Mouse (Mus musculus): ENCODE measurements around the gene Iqschfp. TPM values are rescaled to one million over a fixed set of nuclear protein-coding genes. Genes with fewer than 3 reads are reported as not detected.

Iqschfp gene
- polyA plus RNA-seq, 1 experiment from 2014 or later = not detected

GRCm38 (mm10) chr3:68250589-68250988 is 358.6 kb downstream of the Iqschfp start:
- Histone ChIP-seq H3K9ac (no peak overlapping the region), H3K4me2 (no peak overlapping the region), H3K27me3 (no peaks in the 10 kb centered on the region), H3K4me1 (no peaks in the 10 kb centered on the region), H3K9me3 (no peaks in the 10 kb centered on the region), H3K27ac (no peak overlapping the region), H3K4me3 (no peak overlapping the region), H3K36me3 (no peaks in the 10 kb centered on the region)
- ATAC-seq (ENCODE audit: insufficient number of reproducible peaks, insufficient read depth, low FRiP score, low TSS enrichment, low read depth) = no peak
- WGBS = 74% methylated on average over 2 of the region's 2 CpGs

- Histone ChIP-seq H3K4me1 (no peaks in the 10 kb centered on the region), H3K36me3 (no peaks in the 10 kb centered on the region), H3K9me3 (no peaks in the 10 kb centered on the region), H3K4me2 (no peak overlapping the region), H3K27me3 (no peaks in the 10 kb centered on the region), H3K4me3 (no peak overlapping the region), H3K9ac (no peak overlapping the region), H3K27ac (no peak overlapping the region)
- 44% methylated on average over 1 of the region's 1 CpGs for WGBS
- no peak for ATAC-seq (ENCODE audit: insufficient number of reproducible peaks, insufficient read depth, low FRiP score, low TSS enrichment, low read depth)
Observed at GRCm38 (mm10) chr3:68252335-68252734, 360.3 kb downstream of the Iqschfp start.

- no peaks in the 10 kb centered on the region for H3K36me3 ChIP-seq
- no peak overlapping the region for H3K9ac ChIP-seq
- WGBS = 79% methylated on average over 6 of the region's 6 CpGs
- ATAC-seq (ENCODE audit: insufficient number of reproducible peaks, insufficient read depth, low FRiP score, low TSS enrichment, low read depth) = no peak
- no peak overlapping the region for H3K4me3 ChIP-seq
- no peaks in the 10 kb centered on the region for H3K4me1 ChIP-seq
- H3K27me3 ChIP-seq = no peaks in the 10 kb centered on the region
- H3K27ac ChIP-seq = no peak overlapping the region
- no peak overlapping the region for H3K4me2 ChIP-seq
- H3K9me3 ChIP-seq = no peaks in the 10 kb centered on the region
Observed at GRCm38 (mm10) chr3:68262304-68262703, 370.3 kb downstream of the Iqschfp start.

GRCm38 (mm10) chr3:68267905-68268304 is 375.9 kb downstream of the Iqschfp start:
- Histone ChIP-seq H3K27ac (no peak overlapping the region), H3K36me3 (no peaks in the 10 kb centered on the region), H3K4me2 (no peak overlapping the region), H3K9me3 (no peaks in the 10 kb centered on the region), H3K4me1 (no peaks in the 10 kb centered on the region), H3K9ac (no peak overlapping the region), H3K27me3 (no peaks in the 10 kb centered on the region), H3K4me3 (no peak overlapping the region)
- ATAC-seq (ENCODE audit: insufficient number of reproducible peaks, insufficient read depth, low FRiP score, low TSS enrichment, low read depth) = no peak
- WGBS = 83% methylated on average over 4 of the region's 4 CpGs

GRCm38 (mm10) chr3:68269251-68269650 is 377.2 kb downstream of the Iqschfp start:
- no peak for ATAC-seq (ENCODE audit: insufficient number of reproducible peaks, insufficient read depth, low FRiP score, low TSS enrichment, low read depth)
- Histone ChIP-seq H3K27me3 (no peaks in the 10 kb centered on the region), H3K36me3 (no peaks in the 10 kb centered on the region), H3K4me2 (no peak overlapping the region), H3K9ac (no peak overlapping the region), H3K9me3 (no peaks in the 10 kb centered on the region), H3K4me3 (no peak overlapping the region), H3K4me1 (no peaks in the 10 kb centered on the region), H3K27ac (no peak overlapping the region)
- WGBS = 75% methylated on average over 4 of the region's 4 CpGs

- Histone ChIP-seq H3K4me3 (no peak overlapping the region), H3K27me3 (no peaks in the 10 kb centered on the region), H3K9ac (no peak overlapping the region), H3K4me1 (no peaks in the 10 kb centered on the region), H3K36me3 (no peaks in the 10 kb centered on the region), H3K4me2 (no peak overlapping the region), H3K27ac (no peak overlapping the region), H3K9me3 (no peaks in the 10 kb centered on the region)
- ATAC-seq (ENCODE audit: insufficient number of reproducible peaks, insufficient read depth, low FRiP score, low TSS enrichment, low read depth) = no peak
- 88% methylated on average over 6 of the region's 6 CpGs for WGBS
Observed at GRCm38 (mm10) chr3:68270246-68270645, 378.2 kb downstream of the Iqschfp start.

- H3K9me3 ChIP-seq = no peaks in the 10 kb centered on the region
- H3K4me2 ChIP-seq = no peak overlapping the region
- 64% methylated on average over 3 of the region's 3 CpGs for WGBS
- ATAC-seq (ENCODE audit: insufficient number of reproducible peaks, insufficient read depth, low FRiP score, low TSS enrichment, low read depth) = no peak
- H3K27me3 ChIP-seq = no peaks in the 10 kb centered on the region
- H3K4me1 ChIP-seq = no peaks in the 10 kb centered on the region
- H3K4me3 ChIP-seq = no peak overlapping the region
- H3K27ac ChIP-seq = no peak overlapping the region
- H3K36me3 ChIP-seq = no peaks in the 10 kb centered on the region
- H3K9ac ChIP-seq = no peak overlapping the region
Observed at GRCm38 (mm10) chr3:68271457-68271856, 379.4 kb downstream of the Iqschfp start.

- Histone ChIP-seq H3K27me3 (no peaks in the 10 kb centered on the region), H3K4me2 (no peak overlapping the region), H3K9ac (no peak overlapping the region), H3K4me1 (no peaks in the 10 kb centered on the region), H3K27ac (no peak overlapping the region), H3K36me3 (no peaks in the 10 kb centered on the region), H3K4me3 (no peak overlapping the region), H3K9me3 (no peaks in the 10 kb centered on the region)
- ATAC-seq (ENCODE audit: insufficient number of reproducible peaks, insufficient read depth, low FRiP score, low TSS enrichment, low read depth) = no peak
- WGBS = 78% methylated on average over 3 of the region's 3 CpGs
Observed at GRCm38 (mm10) chr3:68271881-68272280, 379.8 kb downstream of the Iqschfp start.

GRCm38 (mm10) chr3:68282844-68283594 is 391.0 kb downstream of the Iqschfp start:
- no peaks in the 10 kb centered on the region for H3K4me1 ChIP-seq
- no peaks in the 10 kb centered on the region for H3K9me3 ChIP-seq
- no peak overlapping the region for H3K4me2 ChIP-seq
- WGBS = 64% methylated on average over 7 of the region's 7 CpGs
- H3K36me3 ChIP-seq = no peaks in the 10 kb centered on the region
- H3K27ac ChIP-seq = no peak overlapping the region
- H3K27me3 ChIP-seq = no peaks in the 10 kb centered on the region
- ATAC-seq (ENCODE audit: insufficient number of reproducible peaks, insufficient read depth, low FRiP score, low TSS enrichment, low read depth) = no peak
- no peak overlapping the region for H3K9ac ChIP-seq
- H3K4me3 ChIP-seq = no peak overlapping the region

- no peak overlapping the region for H3K9ac ChIP-seq
- no peak overlapping the region for H3K4me3 ChIP-seq
- no peak for ATAC-seq (ENCODE audit: insufficient number of reproducible peaks, insufficient read depth, low FRiP score, low TSS enrichment, low read depth)
- H3K4me1 ChIP-seq = no peaks in the 10 kb centered on the region
- H3K9me3 ChIP-seq = no peaks in the 10 kb centered on the region
- H3K4me2 ChIP-seq = no peak overlapping the region
- no peaks in the 10 kb centered on the region for H3K36me3 ChIP-seq
- H3K27ac ChIP-seq = no peak overlapping the region
- WGBS = 70% methylated on average over 10 of the region's 10 CpGs
- no peaks in the 10 kb centered on the region for H3K27me3 ChIP-seq
Observed at GRCm38 (mm10) chr3:68283595-68283991, 391.6 kb downstream of the Iqschfp start.

- Histone ChIP-seq H3K36me3 (no peaks in the 10 kb centered on the region), H3K4me2 (no peak overlapping the region), H3K27ac (no peak overlapping the region), H3K4me3 (no peak overlapping the region), H3K9me3 (no peaks in the 10 kb centered on the region), H3K9ac (no peak overlapping the region), H3K4me1 (no peaks in the 10 kb centered on the region), H3K27me3 (no peaks in the 10 kb centered on the region)
- WGBS = 84% methylated on average over 2 of the region's 2 CpGs
- no peak for ATAC-seq (ENCODE audit: insufficient number of reproducible peaks, insufficient read depth, low FRiP score, low TSS enrichment, low read depth)
Observed at GRCm38 (mm10) chr3:68284500-68284899, 392.5 kb downstream of the Iqschfp start.

- Histone ChIP-seq H3K9me3 (no peaks in the 10 kb centered on the region), H3K27me3 (no peaks in the 10 kb centered on the region), H3K4me3 (no peak overlapping the region), H3K4me2 (no peak overlapping the region), H3K36me3 (no peaks in the 10 kb centered on the region), H3K27ac (no peak overlapping the region), H3K9ac (no peak overlapping the region), H3K4me1 (no peaks in the 10 kb centered on the region)
- 80% methylated on average over 7 of the region's 7 CpGs for WGBS
- no peak for ATAC-seq (ENCODE audit: insufficient number of reproducible peaks, insufficient read depth, low FRiP score, low TSS enrichment, low read depth)
Observed at GRCm38 (mm10) chr3:68296752-68297151, 404.7 kb downstream of the Iqschfp start.

All from embryonic facial prominence, embryonic 13.5 days (tissue).